Mouse (Mus musculus) retina, adult 2 months (tissue): ENCODE results near the gene Pla2g4d.

Experiments
- DNase-seq: peaks from one replicate; pipeline ENCODE4 v3.0.0-alpha.2; 2012; ENCODE audit warnings: low read depth, low spot score

Pla2g4d gene

DNA sequence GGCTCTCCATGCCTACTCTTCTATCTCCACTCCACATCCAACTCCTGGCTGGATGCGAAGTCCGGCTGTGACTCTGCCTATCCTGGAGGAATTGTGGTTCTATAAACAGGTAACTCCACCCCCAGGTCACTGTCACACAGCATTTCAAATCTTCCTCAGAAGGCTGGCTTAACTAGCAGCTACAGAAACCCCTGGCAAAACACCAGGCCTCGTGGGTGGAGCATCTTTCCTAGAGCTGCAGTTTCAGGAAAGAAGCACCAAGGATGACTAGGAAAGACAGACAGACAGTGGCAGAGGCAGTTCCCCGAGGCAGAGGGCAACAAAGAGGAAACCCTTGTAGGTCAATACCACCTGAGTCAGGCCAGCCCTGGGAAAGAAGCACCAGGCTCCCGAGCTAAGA is at the start of gene Pla2g4d:
Gene Pla2g4d (minus strand): TSS at position 203 of the 400 bp plus-strand sequence.
- no peak for DNase-seq

GRCm38 (mm10) chr2:120337886-120338285 is 48.9 kb upstream of the Pla2g4d start:
- DNase-seq: no peak

- no peak for DNase-seq
These were observed 42.6 kb upstream of the Pla2g4d start for GRCm38 (mm10) chr2:120331575-120331974.

- no peak for DNase-seq
These were observed 26.1 kb upstream of the Pla2g4d start for GRCm38 (mm10) chr2:120315077-120315476.

DNA sequence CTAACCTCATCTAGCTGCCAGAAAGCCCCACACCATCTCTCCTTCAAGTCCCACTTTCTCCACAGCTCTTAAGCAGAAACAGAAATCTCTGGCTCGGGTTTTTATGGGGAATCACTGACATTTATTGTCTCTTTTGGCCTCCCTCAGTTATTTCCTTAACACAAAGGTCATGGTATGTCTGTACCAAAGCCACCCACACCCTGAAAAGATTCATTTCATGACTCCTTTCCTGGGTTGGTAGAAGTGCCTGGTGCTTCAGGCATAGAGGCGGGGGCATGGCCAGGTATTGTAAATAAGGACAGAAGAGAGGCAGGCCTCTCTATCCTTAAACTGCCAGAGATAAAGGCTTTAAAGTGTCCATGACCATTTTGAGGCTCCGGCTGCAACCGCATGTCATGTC is 25.5 kb upstream of the Pla2g4d start:
- no peak for DNase-seq

- DNase-seq: no peak
These were observed 25.0 kb upstream of the Pla2g4d start, which contains the start of gene Pla2g4f for GRCm38 (mm10) chr2:120313976-120314375. TSS of gene Pla2g4f (minus strand) at chr2:120314165.

GRCm38 (mm10) chr2:120312276-120312825 is 23.4 kb upstream of the Pla2g4d start:
- no peak for DNase-seq

DNA sequence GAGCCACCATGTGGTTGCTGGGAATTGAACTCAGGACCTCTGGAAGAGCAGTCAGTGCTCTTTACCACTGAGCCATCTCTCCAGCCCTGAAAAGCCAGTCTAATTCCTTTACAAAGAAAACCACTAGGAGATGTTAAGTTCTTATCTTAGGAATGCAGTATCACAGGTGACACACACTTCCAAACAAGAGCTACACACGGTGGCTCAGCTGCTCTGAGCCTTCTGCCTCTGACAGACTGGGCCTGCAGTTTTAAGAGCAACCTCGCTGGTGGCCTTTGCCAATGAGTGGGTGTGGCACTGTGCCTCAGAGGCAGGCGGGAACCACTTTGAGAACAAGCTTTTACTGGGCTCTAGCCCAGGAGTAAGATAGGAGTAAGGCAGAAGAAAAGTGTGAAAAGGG is 15.1 kb upstream of the Pla2g4d start:
- no peak for DNase-seq

DNA sequence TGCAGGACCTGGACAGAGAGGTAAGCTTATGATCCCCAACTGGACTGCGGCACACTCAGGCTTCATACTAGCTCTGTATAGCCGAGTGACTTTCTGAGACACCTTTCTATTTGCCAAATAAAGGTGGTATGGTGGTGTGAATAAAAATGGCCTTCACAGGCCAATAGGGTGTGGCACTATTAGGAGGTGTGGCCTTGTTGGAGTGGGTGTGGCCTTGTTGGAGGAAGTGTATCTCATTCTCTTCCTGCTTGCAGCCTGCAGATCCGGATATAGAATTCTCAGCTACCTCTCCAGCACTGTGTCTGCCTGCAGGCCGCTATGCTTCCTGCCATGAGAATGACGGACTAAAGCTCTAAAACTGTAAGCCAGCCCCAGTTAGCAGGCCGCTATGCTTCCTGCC is 12.1 kb upstream of the Pla2g4d start:
- DNase-seq: no peak

GRCm38 (mm10) chr2:120299866-120300265 is 10.9 kb upstream of the Pla2g4d start:
- DNase-seq: no peak

GRCm38 (mm10) chr2:120296160-120296559 is 7.2 kb upstream of the Pla2g4d start:
- no peak for DNase-seq

DNA sequence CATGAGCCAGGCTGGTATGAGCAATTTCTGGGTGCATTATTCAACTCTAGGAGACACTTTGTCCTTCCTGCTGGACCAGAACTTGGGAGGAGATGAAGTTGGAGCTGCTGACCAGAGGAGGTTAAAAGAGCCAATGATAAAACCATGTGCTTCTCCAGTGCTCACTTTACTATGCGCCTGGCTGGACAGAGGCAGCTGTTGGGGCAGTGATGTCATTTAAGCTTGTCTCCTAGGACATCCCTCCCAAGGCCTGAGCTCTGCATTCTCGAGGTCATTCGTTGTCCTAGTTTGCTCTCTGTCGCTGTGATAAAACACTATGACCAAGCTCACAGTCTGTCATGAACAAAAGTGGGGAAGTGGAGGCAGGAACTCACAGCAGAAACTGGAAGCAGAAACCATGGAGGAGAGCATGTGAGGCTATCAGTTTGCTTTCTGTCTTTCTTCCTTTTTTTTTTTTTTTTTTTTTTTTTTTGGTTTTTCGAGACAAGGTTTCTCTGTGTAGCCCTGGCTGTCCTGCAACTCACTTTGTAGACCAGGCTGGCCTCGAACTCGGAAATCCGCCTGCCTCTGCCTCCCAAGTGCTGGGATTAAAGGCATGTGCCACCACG is 2.6 kb upstream of the Pla2g4d start:
- no peak for DNase-seq

- no peak for DNase-seq
These were observed 596 bp downstream of the Pla2g4d start for GRCm38 (mm10) chr2:120288401-120288800.

GRCm38 (mm10) chr2:120285639-120286038 is 3.4 kb downstream of the Pla2g4d start:
- no peak for DNase-seq

DNA sequence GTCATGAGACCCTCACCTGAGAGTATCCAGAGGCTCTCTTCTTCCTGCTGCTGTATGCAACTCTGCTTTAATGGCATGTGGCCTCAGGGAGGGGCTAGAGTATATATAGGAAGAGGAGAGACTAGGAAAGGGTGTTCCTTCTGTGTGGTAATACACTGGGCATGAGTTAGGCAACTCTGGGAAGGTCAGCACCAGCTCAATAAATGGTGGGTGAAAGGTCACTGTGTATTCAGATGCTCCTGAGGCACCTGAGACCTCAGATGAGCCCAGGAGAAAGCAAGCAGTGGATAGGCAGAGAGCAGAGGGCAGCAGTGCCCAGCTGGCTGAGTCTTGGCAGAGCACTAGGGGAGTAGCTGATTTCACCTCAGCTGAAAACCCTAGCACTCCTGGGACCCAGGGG is 4.3 kb downstream of the Pla2g4d start:
- no peak for DNase-seq

DNA sequence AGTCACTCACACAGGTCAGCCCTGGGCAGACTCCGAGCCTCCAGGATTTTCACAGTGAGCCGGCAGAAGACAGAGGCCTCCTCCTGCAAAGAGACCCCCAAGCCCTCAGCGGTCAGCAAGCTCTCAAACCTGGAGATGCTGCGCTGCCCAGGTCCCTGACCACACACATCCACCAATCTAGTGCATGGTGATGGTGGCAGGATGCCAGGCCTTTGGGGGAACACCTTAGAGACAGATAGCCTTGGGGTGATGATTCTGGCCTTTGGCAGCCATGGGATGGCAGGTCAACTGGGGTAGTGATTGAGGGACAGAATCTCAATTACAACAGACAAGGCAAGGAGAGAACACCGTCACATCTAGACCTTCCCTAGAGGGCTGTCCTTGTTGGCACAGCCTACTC is 4.9 kb downstream of the Pla2g4d start:
- no peak for DNase-seq

DNA sequence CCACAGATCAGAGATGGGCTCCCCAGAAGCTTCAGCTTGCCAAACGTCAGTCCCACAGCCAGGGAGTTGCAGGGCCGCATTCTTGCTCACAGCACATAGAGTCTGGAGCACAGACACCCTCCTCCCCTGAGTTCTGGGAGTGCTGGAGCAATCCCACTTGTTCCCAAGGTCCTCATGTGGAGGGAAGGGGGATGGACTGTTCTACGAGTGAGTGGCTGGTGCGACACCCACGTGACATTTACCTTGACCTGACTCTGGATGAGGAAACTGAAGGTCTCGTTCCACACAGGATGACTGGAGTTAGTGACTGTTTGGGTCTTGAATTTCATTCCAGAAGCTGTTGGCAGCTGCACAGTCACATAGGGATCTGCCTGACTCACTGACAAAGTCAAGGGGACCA is 5.4 kb downstream of the Pla2g4d start:
- DNase-seq: no peak

GRCm38 (mm10) chr2:120281221-120281620 is 7.8 kb downstream of the Pla2g4d start:
- no peak for DNase-seq

- DNase-seq: peak; percentile 32
These were observed 9.0 kb downstream of the Pla2g4d start for GRCm38 (mm10) chr2:120279961-120280360.

GRCm38 (mm10) chr2:120276951-120277350 is 12.0 kb downstream of the Pla2g4d start:
- no peak for DNase-seq

DNA sequence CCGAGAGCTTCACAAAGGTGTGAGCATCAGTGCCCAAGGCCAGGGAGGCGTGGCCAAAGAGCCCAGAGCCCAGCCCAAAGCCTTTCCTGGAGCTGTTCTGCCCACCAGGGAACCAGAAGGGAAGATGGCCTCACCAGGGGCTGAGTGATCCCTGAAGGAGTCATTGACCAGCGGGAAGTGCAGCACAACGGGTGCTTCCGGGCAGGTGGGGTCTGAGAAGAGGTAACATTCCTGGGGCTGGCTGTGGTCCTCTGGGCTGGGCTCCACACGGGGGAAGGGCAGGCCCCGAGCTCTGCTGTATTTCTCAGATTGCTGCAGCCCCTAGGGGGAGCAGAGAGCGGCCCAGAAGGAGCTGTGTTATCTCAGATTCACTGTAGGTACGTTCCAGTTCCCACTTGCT is 20.4 kb downstream of the Pla2g4d start:
- DNase-seq: no peak

GRCm38 (mm10) chr2:120265523-120265922 is 23.5 kb downstream of the Pla2g4d start:
- no peak for DNase-seq

DNA sequence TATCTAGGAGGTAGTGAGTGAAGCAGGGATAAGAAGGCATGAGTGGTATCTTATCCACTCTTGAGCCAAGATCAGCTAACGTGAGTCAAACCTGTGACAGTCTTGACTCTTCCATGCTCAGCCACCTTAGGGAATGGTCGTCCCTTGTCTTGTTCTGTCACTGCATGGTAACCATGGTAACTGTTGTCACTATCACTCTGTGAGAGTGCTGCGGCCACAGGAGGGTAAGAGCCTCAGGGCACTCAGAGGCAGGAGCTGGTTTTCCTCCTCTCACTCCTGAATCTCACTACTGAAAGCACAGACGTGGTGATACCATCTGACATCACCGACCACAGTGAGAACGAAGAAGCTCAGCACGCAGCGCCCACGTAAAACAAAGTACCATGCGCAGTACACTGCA is 24.1 kb downstream of the Pla2g4d start:
- no peak for DNase-seq

DNA sequence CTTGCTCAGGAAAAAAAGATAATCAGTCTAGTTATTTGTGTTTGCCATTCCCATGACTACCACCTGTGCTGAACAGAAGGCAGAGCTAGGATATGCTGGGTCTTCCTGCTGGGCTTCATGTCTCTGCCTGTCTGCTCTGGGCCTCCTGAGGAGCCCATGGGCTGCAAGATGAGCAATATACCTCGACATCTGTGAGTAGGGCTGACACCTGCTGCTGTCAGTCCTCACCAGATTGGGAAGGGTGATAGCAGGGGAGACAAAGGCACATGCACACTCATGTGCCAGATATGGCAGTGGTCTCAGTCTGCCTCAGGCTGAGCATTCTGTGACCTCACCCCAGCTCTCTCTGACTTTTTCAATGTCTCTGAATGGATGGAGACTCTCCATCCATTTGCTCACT is 26.1 kb downstream of the Pla2g4d start:
- no peak for DNase-seq
